Mouse (Mus musculus): ENCODE results near the gene Pkn1.
A peak's percentile ranks its signal among the peaks of the same experiment; 100 is the strongest.

The Pkn1 gene

DNA sequence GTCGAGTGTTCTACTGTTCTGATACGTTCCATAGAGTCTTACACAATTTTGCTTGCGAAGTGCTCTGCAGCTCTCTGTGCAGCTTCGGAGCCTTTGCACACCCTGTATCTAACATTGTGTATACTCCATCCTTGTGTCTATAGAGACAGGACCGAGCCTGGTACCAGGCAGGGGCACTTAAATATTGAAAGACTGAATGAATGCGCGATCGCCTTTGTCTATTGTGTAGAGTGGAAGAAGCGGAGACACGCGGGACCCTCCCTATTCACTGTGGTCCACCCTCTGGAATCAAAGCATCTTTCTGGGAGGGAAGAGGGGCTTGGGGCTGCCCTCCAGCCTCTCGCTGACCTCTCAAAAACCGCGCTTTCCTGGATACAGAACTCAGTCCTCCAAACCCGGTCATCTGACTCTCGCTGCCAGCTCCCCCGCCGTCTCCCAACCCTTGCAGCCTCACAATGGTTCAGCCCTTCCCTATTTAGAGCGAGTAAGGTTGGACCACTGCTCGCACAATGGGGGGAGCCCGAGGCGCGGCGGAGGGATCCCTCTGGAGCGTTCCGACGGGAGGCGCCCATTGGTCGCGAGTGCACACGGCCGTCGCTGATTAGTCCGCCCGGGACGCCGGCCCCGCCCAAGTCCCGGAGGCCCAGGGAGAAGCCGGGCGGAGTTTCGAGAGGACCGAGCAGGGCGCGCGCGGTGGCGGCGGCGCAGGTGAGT, 46.8 kb downstream of the Pkn1 start, which contains the start of gene Gipc1:
Gene Gipc1 (plus strand): TSS at position 648 of the 714 bp plus-strand sequence.
- DNase-seq, result peak; percentile 96 to 97

DNA sequence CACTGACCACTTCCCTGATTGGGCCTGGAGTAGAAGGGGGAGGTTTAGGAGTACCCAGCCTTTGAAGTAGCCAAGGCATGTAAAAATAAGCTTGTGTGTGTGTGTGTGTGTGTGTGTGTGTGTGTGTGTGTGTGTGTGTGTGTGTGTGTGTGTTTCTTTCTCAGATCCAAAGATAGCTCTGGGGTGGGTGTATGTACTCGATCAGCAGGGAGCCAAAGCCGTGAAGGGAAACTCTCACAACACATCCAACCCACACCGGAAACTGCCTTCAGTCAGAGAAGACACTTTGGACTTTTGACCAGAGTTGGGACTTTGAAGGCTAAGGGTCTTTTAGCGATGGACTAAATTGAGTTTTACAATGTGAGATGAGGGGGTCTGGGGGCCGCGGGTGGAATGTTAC, 49.3 kb downstream of the Pkn1 start:
- DNase-seq, result no peak

DNA sequence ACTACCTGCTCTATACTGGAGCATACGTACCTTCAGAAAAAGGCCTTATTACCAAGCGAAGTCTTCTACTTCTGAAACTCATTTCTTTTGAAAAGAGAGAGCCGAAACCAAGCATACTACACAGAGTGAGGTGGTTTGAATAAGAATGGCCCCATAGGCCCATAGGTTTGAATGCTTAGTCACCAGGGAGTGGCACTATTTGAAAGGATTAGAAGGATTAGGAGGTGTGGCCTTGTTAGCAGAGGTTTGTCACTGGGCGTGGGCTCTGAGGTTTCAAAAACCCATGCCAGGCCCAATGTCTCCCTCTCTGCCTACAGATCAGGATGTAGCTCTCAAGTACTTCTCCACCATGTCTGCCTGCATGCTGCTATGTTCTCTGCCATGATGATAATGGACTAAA, 50.9 kb downstream of the Pkn1 start:
- no peak for DNase-seq

DNA sequence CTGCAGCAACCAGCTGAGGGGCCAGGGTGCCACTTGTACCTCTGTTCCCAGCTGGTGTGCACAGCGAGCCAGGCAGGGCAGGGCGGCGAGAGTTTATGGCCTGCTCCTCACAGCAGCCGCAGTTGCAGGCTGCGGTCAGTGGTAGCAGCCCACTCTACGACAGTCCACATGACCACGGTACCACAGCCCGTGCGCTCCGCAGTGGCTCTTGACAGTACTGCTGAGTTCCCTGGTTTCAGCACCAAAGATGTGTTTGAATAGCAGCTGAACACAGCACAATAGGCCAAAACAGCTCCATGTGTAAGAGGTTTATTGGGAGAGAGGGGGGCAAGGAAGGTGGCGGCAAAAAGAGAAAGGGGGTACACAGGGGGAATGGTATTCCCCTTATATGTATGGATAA, 51.5 kb downstream of the Pkn1 start:
- DNase-seq, result no peak

DNA sequence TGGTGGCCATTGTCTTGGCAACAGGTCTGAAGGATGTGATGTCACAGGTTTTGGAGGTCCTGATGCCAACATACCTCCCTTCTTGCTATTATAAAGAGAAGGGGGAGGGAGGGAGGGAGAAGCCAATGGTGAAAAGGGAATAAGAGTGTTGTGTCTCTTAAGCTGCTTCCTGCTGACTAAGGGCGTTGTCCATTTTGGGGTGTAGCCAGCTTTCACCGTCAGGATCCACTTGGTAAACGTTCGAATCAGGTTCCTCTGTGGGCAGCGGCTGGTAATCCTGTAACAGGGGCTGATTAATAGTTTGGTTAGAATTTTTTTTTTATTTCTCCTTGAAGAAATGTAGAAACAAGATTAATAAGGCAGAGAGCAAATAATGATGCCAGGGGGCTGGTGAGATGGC, 59.3 kb downstream of the Pkn1 start:
- no peak for DNase-seq

DNA sequence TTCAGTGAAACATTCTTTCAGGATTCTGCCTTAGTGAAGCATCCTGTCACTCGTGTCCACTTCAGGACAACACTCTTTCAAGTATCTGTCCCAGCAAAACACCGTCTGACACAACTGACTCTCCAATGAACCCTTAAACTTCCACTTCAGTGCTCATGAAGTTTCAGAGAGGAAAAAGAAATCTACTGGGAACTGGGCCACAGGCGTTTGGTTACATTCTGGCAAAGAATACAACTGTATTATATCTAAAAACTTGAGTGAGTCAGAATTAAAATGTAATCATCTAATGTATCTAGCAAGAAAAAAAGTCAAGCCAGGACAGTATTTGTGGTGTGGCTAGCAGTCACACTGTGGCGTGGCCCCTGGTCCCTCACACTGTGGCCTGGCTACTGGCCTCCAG, 60.1 kb downstream of the Pkn1 start:
- DNase-seq, result no peak

DNA sequence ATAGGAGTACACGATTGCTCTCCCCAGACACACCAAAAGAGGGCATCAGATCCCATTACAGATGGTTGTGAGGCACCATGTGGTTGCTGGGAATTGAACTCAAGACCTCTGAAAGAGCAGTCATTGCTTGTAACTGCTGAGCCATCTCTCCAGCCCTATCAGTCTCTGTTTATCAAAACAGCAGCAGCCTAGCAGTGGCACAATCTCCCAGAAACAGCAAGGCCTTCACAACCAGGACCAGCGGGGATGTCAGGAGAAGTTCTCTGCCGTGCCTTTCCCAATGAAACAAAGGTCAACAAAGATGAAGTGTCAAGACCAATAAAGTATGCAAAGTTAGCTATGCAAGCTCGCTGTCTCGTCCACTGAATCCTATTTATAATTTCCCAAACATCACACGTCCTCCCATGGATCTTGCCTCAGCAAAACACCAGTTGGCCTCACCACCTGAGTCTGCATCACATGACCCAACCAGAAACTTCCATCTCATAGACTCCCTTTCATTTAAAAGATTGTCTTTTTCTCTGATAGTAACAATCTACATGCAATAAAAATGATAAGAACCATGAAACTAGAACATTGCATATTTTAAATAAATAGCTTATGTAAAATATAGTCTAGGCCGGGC, 66.8 kb downstream of the Pkn1 start:
- DNase-seq, result no peak

DNA sequence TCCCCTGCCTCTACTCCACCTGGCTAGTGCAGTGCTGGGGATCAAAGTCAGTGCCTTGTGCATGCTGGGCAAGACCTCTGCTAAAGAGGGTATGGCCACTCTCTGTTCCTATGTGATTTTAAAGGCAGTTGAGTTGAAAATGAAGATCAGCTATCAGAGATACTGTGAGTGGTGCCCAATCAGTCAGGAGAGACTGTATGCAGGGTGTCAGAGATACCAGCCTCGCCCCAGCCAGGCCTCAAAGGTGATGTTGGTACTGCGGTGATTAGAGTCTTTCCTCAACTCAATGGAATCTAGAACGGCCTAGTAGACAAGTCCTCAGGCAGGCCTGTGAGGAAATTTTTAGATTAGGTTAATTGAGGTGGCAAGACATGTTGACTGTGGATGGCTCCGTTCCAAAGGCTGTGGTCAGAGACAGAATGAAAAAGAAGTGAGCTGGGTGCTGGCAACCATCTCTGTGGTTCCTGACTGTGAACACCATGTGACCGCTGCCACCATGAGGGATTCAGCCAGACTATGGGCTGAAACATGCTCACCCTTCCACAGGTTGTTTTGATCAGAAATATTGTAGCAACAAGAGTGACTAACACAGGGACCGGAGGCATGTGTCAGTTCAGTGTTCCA, 73.2 kb downstream of the Pkn1 start:
- DNase-seq, result no peak

DNA sequence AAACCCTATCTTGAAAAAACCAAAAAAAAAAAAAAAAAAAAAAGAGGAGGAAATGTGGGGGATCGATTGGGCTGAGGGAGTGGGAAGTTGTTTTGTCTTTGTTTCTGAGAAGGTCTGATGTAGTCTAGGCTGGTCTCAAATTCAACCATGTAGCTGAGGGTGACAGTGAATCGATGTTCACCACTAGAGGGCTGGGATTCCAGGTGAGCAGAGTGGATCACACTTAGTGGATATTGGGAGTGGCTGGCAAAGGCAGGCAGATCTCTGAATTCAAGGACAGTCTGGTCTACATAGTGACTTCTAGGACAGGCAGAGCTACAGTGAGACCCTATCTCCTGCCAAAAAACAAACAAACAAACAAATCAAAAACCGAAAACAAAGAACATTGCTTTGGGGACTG, 74.2 kb downstream of the Pkn1 start:
- peak; percentile 41 to 76 for DNase-seq

DNA sequence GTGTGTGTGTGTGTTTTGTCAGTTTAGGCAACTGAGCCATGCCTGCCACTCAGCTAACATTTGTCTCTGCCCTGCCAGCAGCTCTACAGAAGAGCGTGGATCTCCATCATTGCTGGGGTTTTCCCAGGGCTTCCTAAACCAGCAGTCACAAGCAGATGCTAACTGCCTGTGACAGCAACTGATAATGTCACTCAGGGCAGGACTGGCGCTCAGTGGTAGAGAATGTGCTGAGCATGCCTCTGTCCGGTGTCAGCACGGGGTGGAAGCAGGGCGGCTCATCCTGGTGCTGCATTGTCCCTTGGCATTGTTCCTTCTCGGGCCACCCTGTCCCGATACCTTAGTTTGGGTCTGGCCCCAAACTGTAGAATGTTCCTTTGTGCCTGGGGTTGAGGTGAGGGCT, 75.4 kb downstream of the Pkn1 start:
- no peak for DNase-seq

DNA sequence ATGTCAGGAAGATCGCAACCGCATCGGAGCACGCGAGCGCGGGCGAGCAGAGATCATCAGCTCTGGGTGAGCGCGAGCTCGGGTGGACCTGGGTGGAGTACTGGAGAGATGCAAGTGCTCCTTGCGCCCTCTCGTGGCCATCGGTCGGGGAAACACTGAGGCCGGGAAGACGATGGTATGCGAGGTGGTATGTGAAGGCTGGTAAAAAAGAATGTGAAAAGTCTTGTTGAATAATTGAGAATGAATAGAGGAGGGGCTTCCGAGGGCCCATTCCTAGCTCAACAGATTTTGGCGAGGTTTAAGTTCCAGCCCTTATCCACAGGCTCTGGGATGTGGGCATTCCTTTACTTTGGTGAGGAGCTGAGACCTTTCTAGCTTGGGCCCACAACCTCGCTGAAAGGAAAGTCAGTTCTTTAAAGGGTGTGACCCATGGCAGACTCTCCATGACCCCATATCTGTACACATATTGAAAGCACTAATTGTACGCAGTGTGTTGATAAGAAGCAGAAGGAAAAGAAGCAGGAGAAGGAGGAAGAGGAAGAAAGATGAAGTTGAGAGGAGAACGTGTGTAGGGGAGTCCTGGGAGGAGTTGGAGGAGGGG, 76.5 kb downstream of the Pkn1 start:
- DNase-seq, result peak; percentile 88 to 95

DNA sequence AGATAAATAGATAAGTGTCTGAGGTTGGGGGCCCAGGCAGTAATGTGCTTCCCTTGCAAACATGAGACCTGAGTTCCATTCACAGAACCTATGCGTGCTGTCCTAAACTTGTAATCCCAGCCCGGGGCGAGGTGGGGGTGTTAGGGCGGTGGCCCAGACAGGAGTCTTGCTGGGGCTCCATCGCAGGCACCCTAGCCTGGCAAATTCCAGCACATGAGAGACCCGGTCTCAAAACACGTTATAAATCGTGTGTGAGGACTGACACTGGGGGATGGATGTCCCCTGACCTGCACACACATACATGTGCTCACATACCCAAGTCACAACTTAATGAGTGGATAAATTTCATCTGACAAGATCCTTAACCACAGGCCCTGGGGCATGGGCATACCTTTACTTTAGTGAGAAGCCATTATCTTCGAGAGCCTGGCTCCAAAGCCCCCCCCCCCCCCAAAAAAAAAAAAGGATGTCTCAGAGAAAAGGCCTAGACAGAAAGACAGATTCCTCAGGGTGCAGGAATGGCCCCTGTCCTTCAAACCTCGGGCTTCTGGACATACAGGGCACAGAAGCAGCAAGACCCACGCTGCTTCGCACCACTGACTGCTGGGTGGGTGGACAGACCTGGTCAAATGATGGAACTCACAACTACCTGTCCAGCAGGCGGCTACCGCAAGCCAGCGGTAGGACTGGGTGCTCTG, 77.1 kb downstream of the Pkn1 start:
- DNase-seq, result no peak

DNA sequence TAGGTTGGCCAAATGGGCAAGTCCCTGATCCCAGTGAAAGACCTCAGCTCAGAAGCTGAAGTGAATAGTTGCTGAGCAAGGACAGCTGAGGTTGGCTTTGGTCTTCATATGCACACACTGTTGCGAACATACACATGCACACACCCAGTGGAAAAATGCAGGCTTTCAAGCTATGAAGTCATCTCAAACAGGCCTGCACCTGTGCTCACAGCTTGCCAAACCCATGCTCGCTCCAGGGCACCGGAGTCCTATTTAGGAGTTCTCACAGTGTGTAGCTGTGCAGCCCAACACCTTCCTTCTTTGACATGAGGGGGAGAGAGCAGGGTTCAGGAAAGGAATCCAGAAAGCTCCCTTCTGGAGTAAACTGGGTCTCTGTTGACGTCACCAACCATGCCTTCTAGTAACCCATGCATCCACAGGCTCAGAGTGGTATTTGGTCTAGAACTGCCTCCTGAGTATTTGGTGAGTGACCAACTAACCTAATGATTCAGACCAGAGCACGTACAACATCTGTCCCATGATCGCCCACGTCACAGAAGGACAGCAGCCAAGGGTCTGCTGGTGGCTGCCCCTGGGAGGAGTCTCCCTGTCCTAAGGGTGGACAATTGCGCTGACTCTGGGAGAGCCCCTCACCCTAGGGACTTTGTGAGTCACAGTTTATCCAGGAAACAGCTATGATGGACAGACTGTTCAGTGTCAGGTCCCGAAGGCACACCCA, 79.3 kb downstream of the Pkn1 start:
- no peak for DNase-seq

DNA sequence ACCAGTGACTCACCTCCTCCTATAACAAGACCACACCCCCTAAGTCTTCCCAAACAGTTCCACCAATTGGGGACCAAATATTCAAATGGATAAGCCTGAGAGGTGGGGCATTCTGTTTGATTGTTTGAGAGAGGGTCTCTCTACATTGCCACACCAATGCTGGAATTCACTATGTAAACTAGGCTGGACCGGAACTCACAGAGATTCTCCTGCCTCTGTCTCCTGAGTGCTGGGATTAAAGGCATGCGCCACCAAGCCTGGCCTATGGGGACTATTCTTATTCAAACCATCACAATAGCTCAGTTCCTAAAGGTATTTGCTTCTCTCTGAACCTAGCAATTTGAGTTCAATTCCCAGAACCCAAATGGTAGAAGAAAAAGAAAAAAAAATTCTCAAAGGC, 80.4 kb downstream of the Pkn1 start:
- DNase-seq, result no peak

DNA sequence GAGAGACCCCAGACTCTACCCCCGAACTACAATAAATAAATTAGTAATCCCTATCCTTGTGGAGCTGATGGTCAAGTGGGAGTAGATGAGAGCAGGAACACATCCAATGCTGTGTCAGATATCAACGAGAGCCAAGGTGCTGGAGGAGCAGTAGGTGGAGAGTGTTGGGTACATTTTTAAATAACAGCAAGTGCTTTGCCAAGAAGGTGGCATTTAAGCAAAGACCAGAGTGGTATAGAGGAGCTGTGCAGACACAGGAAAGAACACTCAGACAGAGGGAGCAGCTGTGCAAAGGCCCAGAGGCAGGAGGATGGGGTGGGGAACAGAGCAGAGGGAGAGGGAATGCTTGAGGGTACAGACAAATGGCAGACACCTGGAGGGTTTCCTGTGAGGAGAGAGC, 81.9 kb downstream of the Pkn1 start:
- DNase-seq, result no peak

DNA sequence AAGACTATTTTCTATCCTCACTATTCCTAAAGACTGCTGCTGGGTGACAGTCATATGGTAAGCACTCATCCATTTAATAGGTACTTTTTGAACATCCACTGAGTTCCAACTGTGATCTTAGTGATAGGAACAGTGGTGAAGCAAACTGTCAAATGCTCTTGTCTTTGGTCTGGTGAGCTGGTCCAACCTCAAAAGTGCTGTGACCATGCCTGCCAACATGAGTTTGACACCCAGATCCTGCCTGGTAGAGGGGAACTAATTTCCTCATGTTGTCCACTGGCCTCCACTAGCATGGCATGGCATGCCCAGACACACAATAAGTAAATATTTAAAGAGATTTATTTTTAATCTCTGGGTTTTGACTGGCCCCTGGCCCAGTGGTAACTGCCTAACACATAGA, 82.4 kb downstream of the Pkn1 start:
- no peak for DNase-seq
